Mouse (Mus musculus) lung, postnatal 25 days (tissue): ENCODE data around the gene Fry.
A peak's percentile ranks its signal among the peaks of the same experiment; 100 is the strongest.

ENCODE experiments used
- DNase-seq: peaks from one replicate; pipeline ENCODE4 v3.0.0; 2022; ENCODE audit warnings: low spot score

Fry gene

GRCm38 (mm10) chr5:150223546-150224239 lies 105.2 kb downstream of the Fry start:
- no peak for DNase-seq

GRCm38 (mm10) chr5:150229086-150229485 lies 110.6 kb downstream of the Fry start:
- DNase-seq, result no peak

DNA sequence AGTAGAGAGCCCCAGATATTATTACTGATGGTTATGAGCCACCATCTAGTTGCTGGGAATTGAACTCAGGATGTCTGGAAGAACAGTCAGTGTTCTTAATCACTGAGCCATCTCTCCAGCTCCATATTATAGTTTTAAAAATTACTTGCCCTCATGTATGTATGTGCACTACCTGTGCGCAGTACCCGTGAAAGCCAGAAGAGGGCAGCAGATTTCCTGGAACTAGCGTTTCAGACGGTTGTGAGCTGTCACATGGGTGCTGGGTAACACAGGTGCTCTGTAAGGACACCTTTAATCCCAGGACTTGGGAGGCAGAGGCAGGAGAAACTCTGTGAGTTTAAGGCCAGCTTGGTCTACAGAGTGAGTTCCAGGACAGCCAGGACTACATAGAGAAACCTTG lies 111.3 kb downstream of the Fry start:
- DNase-seq, result no peak

DNA sequence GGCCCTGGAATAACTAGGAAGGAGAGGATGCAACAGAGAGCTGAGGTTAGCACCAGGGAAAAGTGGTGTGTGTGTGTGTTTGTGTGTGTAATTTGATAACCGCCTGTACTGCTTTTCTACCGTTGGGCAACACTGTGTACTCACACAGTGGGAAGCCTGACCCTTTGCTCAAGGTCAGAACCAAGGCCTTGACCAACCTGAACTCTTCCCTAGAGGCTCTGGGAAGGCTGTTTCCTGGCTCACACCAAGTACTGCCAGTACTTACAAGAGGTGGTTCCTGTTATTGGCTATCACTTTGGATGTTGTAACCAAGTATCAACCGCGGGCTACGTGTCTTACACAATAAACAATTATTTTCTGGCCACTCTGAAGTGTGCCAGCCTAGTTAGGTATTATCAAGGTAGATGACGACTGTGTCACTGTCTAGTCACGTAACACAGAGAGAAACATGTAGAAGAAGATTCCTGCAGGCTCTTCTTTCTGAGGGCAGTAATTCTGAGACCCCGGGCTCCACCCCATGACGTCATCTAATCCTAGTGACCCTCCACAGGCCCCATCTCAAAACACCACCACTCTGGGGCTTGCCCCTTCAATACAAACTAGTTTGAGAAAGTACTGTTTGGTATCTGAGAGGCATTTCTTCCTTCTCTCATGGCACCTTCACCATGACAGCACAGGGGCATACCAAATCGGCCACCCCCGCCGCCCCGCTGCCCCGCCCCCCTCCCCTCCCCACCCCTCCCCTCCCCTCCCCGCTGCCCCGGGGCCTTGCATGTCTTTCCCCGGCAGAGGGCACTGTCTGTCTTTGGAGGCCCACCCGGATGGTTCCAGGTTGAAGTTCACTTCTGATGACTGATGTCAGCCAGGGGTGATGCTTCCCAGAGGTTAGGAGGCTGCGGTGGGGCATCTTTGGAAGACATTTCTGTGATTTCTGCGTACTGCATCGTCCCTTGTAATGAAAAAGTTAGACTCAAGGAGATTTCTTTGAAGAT lies 114.0 kb downstream of the Fry start:
- peak; percentile 35 for DNase-seq

DNA sequence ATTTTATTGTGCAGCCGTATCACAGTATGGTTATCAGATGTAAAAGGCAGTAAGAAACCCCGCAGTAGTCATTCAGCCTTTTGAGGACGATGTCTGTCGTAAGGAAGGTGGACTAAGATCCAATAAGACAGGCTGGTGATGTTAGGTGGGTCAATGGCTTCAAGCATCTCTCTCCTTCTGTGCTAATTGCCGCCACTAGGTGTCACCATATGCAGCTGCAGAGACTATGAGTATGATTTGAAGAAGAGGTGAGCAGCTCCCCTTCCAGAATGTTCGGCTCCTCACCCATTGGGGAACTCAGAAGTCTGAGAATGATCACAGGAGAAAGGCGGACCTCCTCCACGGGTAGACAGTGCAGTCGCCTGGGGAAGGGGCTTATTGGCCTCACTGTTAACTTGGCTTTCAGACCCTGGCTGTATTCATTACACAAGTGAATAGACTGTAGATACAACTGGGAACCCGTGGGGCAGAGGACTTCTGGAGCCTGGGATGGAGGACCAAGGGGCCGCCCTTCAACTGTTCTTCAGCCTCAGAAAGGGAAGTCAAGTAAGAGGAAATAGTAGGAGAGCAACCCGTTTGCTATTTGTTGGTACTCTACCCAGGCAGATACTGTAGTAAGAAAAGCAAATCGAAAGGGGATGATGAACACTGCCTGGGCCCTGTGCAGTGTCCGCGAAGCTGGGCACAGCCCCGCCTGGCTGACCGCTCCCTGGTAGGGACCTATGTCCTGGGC lies 114.9 kb downstream of the Fry start:
- peak; percentile 68 for DNase-seq

DNA sequence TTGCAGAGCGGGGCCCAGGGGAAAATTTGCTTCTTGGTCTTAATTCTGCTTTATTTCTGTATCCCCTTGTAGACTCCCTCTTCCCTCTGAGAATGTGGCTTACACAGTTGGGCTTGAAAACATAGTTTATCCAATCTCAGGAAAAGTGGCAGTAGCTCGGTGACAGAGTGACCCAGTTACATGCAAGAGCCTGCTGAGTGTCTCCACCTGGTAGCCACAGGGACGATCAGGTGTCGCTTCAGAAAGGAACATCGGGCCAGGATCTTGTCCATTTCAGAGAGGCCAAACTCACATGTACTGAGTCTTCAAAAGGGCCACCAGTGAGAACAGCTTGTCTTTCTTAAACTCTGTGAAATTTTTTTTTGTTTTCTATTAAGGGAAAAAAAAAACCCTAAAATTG lies 117.5 kb downstream of the Fry start:
- DNase-seq, result no peak

- no peak for DNase-seq
Observed at GRCm38 (mm10) chr5:150236597-150236996, 118.2 kb downstream of the Fry start.

DNA sequence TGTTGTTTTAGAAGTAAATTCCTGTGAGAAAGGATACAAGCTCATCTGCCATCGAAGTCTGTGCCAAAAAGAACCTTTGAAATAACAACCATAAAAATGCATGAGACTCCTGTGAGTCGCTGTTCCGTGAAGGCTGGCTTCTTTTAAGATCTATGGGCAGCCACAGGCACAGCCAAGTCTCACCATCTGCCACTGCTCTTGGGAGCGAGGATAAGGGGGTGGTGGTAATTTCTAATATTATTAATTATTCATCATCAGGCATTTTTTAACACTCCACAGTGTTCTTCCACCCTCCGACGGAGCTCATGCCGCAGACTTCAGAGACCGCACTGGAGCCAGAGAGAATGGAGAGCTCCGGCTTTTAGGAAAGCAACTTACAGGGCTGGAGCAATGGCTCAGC lies 123.2 kb downstream of the Fry start:
- no peak for DNase-seq

GRCm38 (mm10) chr5:150246737-150247136 lies 128.3 kb downstream of the Fry start:
- no peak for DNase-seq

DNA sequence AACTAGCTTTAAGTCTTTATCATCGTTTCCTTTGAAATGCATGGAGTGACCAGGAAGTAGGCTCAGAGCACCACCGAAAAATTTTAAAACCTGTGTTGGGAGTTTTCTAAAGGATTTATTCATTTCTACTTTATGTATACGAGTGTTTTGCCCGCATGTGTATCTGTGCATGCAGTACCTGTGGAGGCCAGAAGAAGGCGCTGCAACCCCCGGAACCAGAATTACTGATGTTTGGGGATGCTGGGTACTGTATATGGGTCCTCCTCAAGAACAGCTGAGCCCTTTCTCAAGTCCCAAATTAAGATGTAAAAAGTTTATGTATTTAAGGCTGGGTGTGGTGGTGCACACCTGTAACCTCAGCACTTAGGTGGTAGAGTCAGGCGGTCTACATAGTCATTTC lies 139.3 kb downstream of the Fry start:
- DNase-seq, result no peak

- no peak for DNase-seq
Observed at GRCm38 (mm10) chr5:150259191-150260053, 141.0 kb downstream of the Fry start.

DNA sequence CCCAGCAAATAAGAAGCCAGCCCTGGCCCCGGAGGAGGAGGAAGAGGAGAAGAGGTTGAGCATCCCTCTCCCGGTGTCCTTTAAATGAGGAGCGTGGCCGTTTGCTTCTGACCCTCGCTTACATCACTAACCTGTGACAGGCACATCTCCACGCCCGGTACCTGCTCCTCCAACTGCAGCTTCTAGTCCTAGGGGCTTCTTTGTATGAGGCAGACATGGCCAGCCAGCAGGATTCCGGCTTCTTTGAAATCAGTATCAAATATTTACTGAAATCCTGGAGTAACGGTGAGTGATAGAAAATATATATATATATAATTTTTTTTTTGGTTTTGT lies 141.6 kb downstream of the Fry start:
- DNase-seq, result no peak

- DNase-seq, result no peak
Observed at GRCm38 (mm10) chr5:150261361-150261760, 142.9 kb downstream of the Fry start.

GRCm38 (mm10) chr5:150262046-150262716 lies 143.7 kb downstream of the Fry start:
- DNase-seq, result no peak

GRCm38 (mm10) chr5:150262717-150263103 lies 144.3 kb downstream of the Fry start:
- DNase-seq, result peak; percentile 23

DNA sequence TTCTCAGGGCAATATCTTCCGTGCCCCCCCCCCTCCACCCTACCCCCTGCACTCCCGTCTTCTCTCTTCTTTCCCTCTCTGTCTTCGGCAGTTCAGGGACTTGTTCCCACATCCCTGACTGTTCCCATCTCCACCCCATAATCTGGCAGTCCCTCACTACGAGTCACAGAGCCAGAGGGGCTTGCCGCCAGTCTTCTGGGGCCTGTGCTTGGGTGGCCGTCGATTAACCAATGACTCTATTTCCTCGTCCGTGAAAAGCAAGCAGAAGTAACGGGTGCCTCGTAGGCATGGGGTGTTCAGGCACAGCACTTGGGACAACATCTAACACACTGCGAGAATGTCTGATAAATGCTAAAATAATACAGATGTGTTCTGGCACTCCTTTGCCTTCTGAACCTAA lies 144.7 kb downstream of the Fry start:
- no peak for DNase-seq

DNA sequence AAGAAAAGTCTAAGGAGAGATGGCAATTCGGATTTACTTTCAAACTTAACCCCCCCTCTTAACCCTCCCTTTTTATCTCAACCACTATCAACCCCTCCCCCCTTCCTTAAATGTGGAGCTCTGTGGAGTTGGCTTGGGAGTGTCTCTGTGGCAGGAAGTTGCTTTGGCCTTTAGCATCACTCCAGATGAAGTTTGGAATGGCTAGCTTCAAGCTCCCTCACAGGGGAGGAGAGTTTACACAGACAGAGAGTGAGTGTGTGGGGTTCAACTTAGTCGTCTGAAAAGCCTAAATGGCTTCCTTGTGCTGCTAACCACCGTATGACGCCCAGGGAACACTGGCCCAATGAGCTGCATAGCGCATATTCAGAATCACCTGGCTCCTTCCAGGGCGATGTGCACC lies 145.2 kb downstream of the Fry start:
- no peak for DNase-seq

DNA sequence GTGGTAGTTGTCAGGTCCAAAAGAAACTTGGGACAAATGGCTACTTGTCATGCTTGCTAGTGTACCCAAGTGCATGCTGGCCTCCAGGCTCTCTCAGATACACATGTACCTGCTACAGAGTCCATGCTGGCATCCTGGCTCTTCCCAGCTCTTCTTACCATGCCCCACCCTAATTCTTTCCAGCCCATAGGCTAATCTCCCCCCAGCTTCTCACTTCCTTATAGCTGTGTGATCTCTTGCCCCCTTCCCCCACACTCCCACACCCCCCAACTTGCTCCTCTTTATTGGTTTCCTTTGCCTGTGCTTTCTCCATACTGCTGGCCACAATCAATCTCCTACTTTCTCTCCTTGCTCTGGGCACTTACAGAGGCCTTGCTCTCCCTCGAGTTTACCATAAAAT lies 146.6 kb downstream of the Fry start:
- no peak for DNase-seq

DNA sequence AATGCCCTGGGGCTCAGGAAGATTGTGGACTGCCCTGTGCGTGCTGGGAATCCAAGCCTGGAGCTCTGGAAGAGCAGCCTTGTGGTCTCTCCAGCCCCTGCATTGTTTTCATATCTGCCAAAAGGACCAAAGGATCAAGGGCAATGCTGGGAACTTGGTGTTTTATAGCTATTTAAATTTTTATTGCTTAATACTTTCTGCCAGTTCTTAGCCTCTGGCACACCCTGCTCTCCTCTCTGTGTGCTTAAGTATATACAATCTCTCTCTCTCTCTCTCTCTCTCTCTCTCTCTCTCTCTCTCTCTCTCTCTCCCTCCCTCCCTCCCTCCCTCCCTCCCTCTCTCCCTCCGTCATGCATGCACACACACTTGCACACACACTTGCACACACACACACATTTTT lies 147.5 kb downstream of the Fry start:
- no peak for DNase-seq

DNA sequence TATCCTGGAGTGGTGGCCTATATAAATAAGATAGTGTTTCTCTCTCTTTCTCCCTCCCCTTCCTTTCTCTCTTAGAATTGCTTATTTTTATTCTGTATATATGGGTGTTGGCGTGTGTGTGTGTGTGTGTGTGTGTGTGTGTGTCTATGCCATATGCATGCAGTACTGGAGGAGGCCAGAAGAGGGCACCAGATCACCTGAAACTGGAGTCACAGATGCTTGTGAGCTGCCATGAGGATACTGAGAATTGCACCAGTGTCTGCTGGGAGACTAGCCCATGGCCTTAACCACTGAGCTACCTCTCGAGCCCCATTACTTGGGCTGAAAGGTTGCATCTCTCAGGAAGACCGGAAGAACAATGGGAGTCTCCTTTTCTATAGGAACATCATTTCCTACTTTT lies 149.8 kb downstream of the Fry start:
- no peak for DNase-seq

DNA sequence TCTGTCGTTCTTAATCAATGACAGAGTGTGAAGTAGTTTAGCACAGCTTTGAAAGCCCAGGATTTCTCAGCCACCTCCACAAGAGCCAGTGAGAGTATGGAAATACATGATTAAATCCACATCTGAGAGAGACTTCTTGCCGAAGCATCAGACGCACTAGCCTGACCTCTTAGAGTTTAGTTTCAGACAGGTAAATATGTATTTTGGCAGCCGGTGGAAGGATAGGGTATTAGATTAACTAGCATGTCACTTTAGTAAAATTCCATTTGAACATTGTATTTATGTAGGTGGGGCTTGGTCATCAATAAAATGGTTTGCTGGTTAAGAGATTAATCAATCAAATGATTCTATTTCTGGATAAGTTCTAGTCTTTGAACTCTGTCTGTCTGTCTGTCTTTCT lies 152.0 kb downstream of the Fry start:
- DNase-seq, result no peak
